Mouse (Mus musculus) myocyte (in vitro differentiated cells): ENCODE results near the gene Ltc4s. TPM values are rescaled to one million over a fixed set of nuclear protein-coding genes. Genes with fewer than 3 reads are reported as not detected.

Experiments
- H3K27me3 ChIP-seq: one replicate; pipeline ENCODE4 v1.6.1; 2011; ENCODE audit not compliant: control insufficient read depth, insufficient read depth, insufficient read length
- H3K36me3 ChIP-seq: one replicate; pipeline ENCODE4 v1.6.1; 2011; ENCODE audit not compliant: control insufficient read depth, insufficient read depth
- H3K4me2 ChIP-seq: one replicate; pipeline ENCODE4 v1.6.1; 2011; ENCODE audit warnings: low read depth, control low read depth
- H3K4me3 ChIP-seq: one replicate; pipeline ENCODE4 v1.5.1; 2011; ENCODE audit warnings: mild to moderate bottlenecking, control low read depth, moderate library complexity
- H3K79me2 ChIP-seq: one replicate; pipeline ENCODE4 v1.6.1; 2011; ENCODE audit not compliant: control insufficient read depth, insufficient read depth
- H3ac ChIP-seq: one replicate; pipeline ENCODE4 v1.6.1; 2011; ENCODE audit not compliant: control insufficient read depth, insufficient read length
- CEBPB ChIP-seq: IDR thresholded peaks from 2 replicates; pipeline ENCODE4 v1.6.1; 2011; ENCODE audit warnings: mild to moderate bottlenecking, moderate library complexity; ENCODE audit not compliant: poor library complexity, insufficient read depth, severe bottlenecking
- E2F4 ChIP-seq: IDR thresholded peaks from one replicate; pipeline ENCODE4 v1.6.1; 2011; ENCODE audit warnings: mild to moderate bottlenecking, control low read depth, moderate library complexity; ENCODE audit not compliant: insufficient read depth
- MAX ChIP-seq: IDR thresholded peaks from one replicate; pipeline ENCODE4 v1.6.1; 2011; ENCODE audit warnings: low read depth, mild to moderate bottlenecking, control low read depth
- MYOD1 ChIP-seq, 3 experiments: IDR thresholded peaks; one replicate each; pipeline ENCODE4 v1.6.1; 2011; ENCODE audit warnings: control low read depth in 2 of 3, low read depth in 2 of 3, mild to moderate bottlenecking in 2 of 3, moderate library complexity in 1 of 3; ENCODE audit not compliant: insufficient read length in 2 of 3, control insufficient read depth in 1 of 3
- MYOG ChIP-seq, 3 experiments: IDR thresholded peaks; one replicate each; pipeline ENCODE4 v1.6.1; 2011; ENCODE audit warnings: control low read depth in 2 of 3, low read depth in 2 of 3, mild to moderate bottlenecking in 2 of 3; ENCODE audit not compliant: insufficient read length in 2 of 3, control insufficient read depth in 1 of 3, insufficient read depth in 1 of 3
- POLR2A ChIP-seq: IDR thresholded peaks from one replicate; pipeline ENCODE4 v1.6.1; 2011; ENCODE audit warnings: low read depth, mild to moderate bottlenecking, control low read depth, moderate library complexity; ENCODE audit not compliant: insufficient read length
- POLR2AphosphoS2 ChIP-seq: IDR thresholded peaks from one replicate; pipeline ENCODE4 v1.6.1; 2011; ENCODE audit warnings: low read depth, control low read depth; ENCODE audit not compliant: insufficient read length
- REST ChIP-seq: IDR thresholded peaks from one replicate; pipeline ENCODE4 v1.6.1; 2011; ENCODE audit warnings: mild to moderate bottlenecking, control low read depth, moderate library complexity; ENCODE audit not compliant: insufficient read depth, insufficient read length
- SRF ChIP-seq: IDR thresholded peaks from one replicate; pipeline ENCODE4 v1.6.1; 2011; ENCODE audit warnings: low read depth; ENCODE audit not compliant: control insufficient read depth, insufficient read length
- TCF12 ChIP-seq: IDR thresholded peaks from one replicate; pipeline ENCODE4 v1.6.1; 2011; ENCODE audit warnings: mild to moderate bottlenecking, control low read depth; ENCODE audit not compliant: poor library complexity, insufficient read depth, severe bottlenecking
- TCF3 ChIP-seq: IDR thresholded peaks from one replicate; pipeline ENCODE4 v1.6.1; 2011; ENCODE audit warnings: low read depth, control low read depth; ENCODE audit not compliant: insufficient read length
- USF1 ChIP-seq: IDR thresholded peaks from one replicate; pipeline ENCODE4 v1.6.1; 2011; ENCODE audit warnings: low read depth, mild to moderate bottlenecking, control low read depth, moderate library complexity
- polyA plus RNA-seq: library from polyadenylated mRNA; unstranded; fragments of >200 nt; fragmentation: generic; extraction: Trizol; gene quantifications from one replicate; pipeline ENCODE4 v1.2.1, GENCODE M21; 2012; ENCODE audit warnings: missing spikeins

The Ltc4s gene
- polyA plus RNA-seq, 1 experiment = 1.8 TPM

DNA sequence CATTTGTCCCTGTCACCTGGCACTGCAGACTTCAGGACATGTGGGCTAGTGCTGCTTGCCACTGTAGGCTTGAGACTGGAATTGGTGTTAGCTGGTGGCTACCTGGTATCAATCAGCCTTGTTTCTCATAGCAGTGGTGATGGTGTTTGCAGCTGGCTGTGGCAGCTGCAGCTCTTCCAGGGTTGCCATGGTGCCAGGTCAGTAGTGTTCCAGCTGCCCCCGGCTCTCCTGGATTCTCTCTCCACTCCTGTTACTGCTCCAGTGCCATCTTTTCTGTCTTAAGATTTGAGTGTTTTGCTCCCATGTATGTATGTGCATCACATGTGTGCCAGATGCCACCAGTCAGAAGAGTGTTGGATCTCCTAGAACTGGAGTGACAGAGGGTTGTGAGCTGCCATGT, 15.0 kb upstream of the Ltc4s start:
- Histone ChIP-seq H3K4me3 (no peak overlapping the region), H3ac (no peak overlapping the region), H3K79me2 (no peaks in the 10 kb centered on the region), H3K27me3 (no peaks in the 10 kb centered on the region), H3K4me2 (peak overlapping the region; percentile 67), H3K36me3 (peaks cover 15% of the 10 kb centered on the region)
- TF ChIP-seq MYOD1 (IDR thresholded peaks at IDR 0.05; ENCODE audit: control insufficient read depth in 1 of 3, insufficient read length in 2 of 3, low read depth in 2 of 3) = peak in 2 of 3 experiments; percentile 52 to 79
- peak in 1 of 3 experiments; percentile 25 for TF ChIP-seq MYOG (IDR thresholded peaks at IDR 0.05; ENCODE audit: control insufficient read depth in 1 of 3, insufficient read depth in 1 of 3, insufficient read length in 2 of 3, low read depth in 2 of 3)
- no peak for TF ChIP-seq SRF

DNA sequence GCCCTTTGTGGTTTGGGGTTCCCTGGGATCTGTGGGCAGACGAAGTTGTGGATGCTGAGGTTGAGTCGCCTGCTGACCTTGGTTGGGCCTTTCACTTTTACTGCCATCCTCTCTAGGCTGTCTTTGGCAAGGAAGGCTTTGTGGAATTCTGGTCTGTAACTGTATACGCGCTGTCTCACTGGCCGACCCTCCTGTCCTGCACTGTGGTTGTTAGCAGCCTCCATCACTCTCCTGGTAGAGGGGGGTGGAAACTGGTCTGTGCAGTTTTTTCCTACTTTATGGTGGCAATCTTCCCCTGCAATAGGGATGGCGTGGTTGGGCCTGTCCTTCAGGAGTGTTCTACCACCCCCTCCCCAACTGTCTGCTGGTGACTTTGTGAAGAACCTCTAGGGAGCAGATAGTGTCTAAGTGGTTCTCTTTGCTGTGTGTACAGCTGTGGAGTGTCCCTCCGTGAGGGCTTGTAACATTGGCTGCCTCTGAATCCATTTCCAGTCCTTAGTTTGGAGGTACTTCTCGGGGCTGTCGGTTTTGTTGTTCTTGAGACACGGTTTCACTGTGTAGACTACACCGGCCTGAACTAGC, 14.4 kb upstream of the Ltc4s start:
- Histone ChIP-seq H3K4me3 (no peak overlapping the region), H3K27me3 (no peaks in the 10 kb centered on the region), H3K36me3 (peaks cover 12% of the 10 kb centered on the region), H3ac (no peak overlapping the region), H3K79me2 (no peaks in the 10 kb centered on the region), H3K4me2 (peak overlapping the region; percentile 67)
- TF ChIP-seq USF1 = no peak
- peak in 1 of 3 experiments; percentile 8 for TF ChIP-seq MYOD1 (IDR thresholded peaks at IDR 0.05; ENCODE audit: control insufficient read depth in 1 of 3, insufficient read length in 2 of 3, low read depth in 2 of 3)

DNA sequence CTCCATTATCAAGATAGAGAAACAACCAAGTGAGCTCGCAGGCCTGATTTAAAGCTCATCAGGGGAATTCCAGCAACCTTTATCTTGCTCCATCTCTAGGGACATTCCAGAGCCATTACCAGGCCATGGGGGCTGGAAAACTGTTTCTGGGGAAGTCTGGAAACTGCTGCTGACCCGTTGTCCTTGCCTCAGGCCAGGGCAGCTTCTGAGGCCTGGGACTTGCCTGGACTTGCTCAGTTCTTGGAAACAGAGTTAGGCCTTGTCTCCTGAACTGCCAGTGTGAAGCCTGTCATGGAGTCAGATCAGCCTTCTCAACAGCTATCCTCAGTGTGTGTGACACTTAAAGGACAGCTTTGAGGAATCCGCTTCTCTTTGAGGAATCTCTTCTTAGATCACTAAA, 13.8 kb upstream of the Ltc4s start:
- Histone ChIP-seq H3K4me3 (no peak overlapping the region), H3K79me2 (no peaks in the 10 kb centered on the region), H3ac (no peak overlapping the region), H3K4me2 (peak overlapping the region; percentile 67), H3K27me3 (no peaks in the 10 kb centered on the region), H3K36me3 (peaks cover 6% of the 10 kb centered on the region)
- no peak for TF ChIP-seq POLR2AphosphoS2
- TF ChIP-seq MAX = no peak
- no peak for TF ChIP-seq POLR2A
- TF ChIP-seq SRF = no peak
- TF ChIP-seq E2F4 = no peak

DNA sequence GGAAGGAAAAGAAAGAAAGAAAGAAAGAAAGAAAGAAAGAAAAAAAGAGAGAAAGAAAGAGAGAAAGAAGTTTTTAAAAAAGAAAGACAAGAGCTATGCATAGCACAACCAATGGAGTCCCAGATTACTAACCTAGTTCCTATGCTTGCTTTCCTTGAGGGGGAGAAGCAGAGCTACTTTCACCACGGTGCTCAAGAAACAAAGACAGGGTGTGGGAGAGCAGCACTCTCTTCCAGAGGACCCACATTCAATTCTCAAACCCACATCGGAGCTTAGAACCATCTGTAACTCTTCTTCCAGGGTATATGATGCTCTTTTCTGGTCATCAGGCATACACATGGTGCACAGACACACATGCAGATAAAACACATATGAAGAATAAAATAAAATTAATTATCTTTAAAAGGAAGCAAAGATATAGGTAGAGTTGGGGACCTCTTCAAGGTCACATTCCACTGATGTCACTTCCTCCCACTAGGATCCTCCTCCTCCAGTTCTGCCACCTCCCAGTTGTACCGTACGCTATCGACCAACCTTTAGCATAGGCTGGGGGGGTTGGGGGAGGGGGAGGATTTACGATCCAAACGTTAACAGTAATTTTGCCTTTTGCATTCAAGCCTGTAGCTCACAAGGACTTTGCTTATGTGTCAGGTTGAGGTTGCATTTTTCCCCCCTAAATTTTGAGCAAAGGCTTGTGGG, 10.2 kb upstream of the Ltc4s start:
- Histone ChIP-seq H3K27me3 (no peaks in the 10 kb centered on the region), H3K79me2 (no peaks in the 10 kb centered on the region), H3K36me3 (no peaks in the 10 kb centered on the region), H3K4me2 (no peak overlapping the region), H3K4me3 (no peak overlapping the region), H3ac (no peak overlapping the region)
- TF ChIP-seq SRF (no peak), REST (no peak)

DNA sequence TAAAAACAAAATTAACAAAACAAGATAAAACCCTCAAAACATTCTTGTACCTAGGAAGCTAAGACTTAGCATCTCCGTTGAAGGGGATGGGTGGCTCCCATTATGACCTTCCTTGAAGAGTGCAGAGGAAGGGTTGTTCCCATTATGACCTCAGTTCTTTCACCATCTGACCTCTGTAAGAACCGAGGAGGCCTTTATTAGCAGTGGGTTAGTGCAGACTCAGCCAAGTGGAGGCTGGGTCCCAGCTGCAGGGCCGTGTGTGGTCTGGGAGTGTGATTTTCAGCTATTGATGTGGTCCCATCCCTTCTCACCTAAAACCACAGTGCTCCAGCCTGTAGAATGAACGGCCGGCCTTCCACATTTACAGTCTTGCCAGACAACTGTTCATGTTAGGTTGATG, 6.9 kb upstream of the Ltc4s start:
- no peak overlapping the region for H3K4me2 ChIP-seq
- H3K27me3 ChIP-seq = no peaks in the 10 kb centered on the region
- H3K36me3 ChIP-seq = no peaks in the 10 kb centered on the region
- no peak overlapping the region for H3K4me3 ChIP-seq
- no peaks in the 10 kb centered on the region for H3K79me2 ChIP-seq
- TF ChIP-seq SRF (no peak), TCF12 (no peak), E2F4 (no peak), MYOD1 (IDR thresholded peaks at IDR 0.05; ENCODE audit: control insufficient read depth in 1 of 3, insufficient read length in 2 of 3, low read depth in 2 of 3) (no peak), POLR2A (no peak), CEBPB (no peak), REST (no peak)
- no peak overlapping the region for H3ac ChIP-seq

DNA sequence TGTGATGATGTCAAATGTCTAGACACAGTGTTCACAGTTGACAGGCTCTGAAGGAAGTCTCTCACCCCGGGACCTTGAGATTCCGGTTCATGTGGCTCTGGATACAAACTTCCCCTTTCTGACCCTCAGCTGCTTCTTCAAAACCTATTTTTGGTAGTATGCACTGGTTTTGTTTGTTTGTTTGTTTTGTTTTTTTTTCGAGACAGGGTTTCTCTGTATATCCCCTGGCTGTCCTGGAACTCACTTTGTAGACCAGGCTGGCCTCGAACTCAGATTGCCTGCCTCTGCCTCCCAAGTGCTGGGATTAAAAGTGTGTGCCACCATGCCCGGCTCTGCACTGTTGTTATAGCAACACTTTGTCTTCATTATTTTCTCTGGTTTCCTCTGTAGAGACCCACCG, 5.5 kb upstream of the Ltc4s start:
- no peaks in the 10 kb centered on the region for H3K79me2 ChIP-seq
- H3ac ChIP-seq = no peak overlapping the region
- no peak overlapping the region for H3K4me3 ChIP-seq
- no peaks in the 10 kb centered on the region for H3K27me3 ChIP-seq
- TF ChIP-seq MAX = no peak
- TF ChIP-seq POLR2AphosphoS2 = no peak
- no peak for TF ChIP-seq CEBPB
- no peak for TF ChIP-seq REST
- no peak for TF ChIP-seq SRF
- TF ChIP-seq MYOG (IDR thresholded peaks at IDR 0.05; ENCODE audit: control insufficient read depth in 1 of 3, insufficient read depth in 1 of 3, insufficient read length in 2 of 3, low read depth in 2 of 3) = no peak
- TF ChIP-seq POLR2A = no peak
- no peak for TF ChIP-seq TCF12
- no peak for TF ChIP-seq TCF3
- TF ChIP-seq E2F4 = no peak
- TF ChIP-seq USF1 = no peak
- H3K4me2 ChIP-seq = no peak overlapping the region
- H3K36me3 ChIP-seq = no peaks in the 10 kb centered on the region
